Mouse (Mus musculus) cerebellum, adult 2 months (tissue): ENCODE measurements at regions not wholly inside any gene's neighbourhood (a gene's known extent, or its start where the extent isn't known, plus 50 kb on each side); places are given as distances from the start of the nearest gene placed in this dataset.

Source experiments
- DNase-seq, 2 experiments: peaks; one replicate each; pipeline ENCODE4 v3.0.0; 2021
- H3K27ac ChIP-seq: fragments of 200-500 bp; 2 replicates; pipeline ENCODE4 v1.5.1; 2012; ENCODE audit warnings: low read length, control low read depth, inconsistent platforms; ENCODE audit not compliant: insufficient read depth
- H3K27me3 ChIP-seq: fragments of 200-500 bp; 2 replicates; pipeline ENCODE4 v1.6.1; 2012; ENCODE audit warnings: inconsistent platforms, mild to moderate bottlenecking, low read length, moderate library complexity; ENCODE audit not compliant: control insufficient read depth, insufficient read depth
- H3K4me1 ChIP-seq: fragments of 200-500 bp; 2 replicates; pipeline ENCODE4 v1.6.1; 2011; ENCODE audit warnings: low read length; ENCODE audit not compliant: control insufficient read depth, insufficient read depth
- H3K4me3 ChIP-seq: fragments of 200-500 bp; replicated peaks from 2 replicates; pipeline ENCODE3; 2011; ENCODE audit warnings: mild to moderate bottlenecking, low read depth, low read length, control low read depth; ENCODE audit not compliant: insufficient read depth
- CTCF ChIP-seq: fragments of 200-500 bp; IDR thresholded peaks from 2 replicates; pipeline ENCODE4 v1.5.1; 2011; ENCODE audit warnings: low read depth, mild to moderate bottlenecking, control low read depth, low read length, moderate library complexity, borderline replicate concordance; ENCODE audit not compliant: insufficient read depth
- POLR2A ChIP-seq: fragments of 200-500 bp; IDR thresholded peaks from 2 replicates; pipeline ENCODE4 v1.6.1; 2011; ENCODE audit warnings: low read length, control low read depth, borderline replicate concordance; ENCODE audit not compliant: insufficient read depth
- WGBS: fragments of 180-500 bp; shearing (Covaris S2); methylation state at CpG from one replicate; pipeline ENCODE4 v1.1.7; 2018; 5-methylcytosine and 5-hydroxymethylcytosine counted together

DNA sequence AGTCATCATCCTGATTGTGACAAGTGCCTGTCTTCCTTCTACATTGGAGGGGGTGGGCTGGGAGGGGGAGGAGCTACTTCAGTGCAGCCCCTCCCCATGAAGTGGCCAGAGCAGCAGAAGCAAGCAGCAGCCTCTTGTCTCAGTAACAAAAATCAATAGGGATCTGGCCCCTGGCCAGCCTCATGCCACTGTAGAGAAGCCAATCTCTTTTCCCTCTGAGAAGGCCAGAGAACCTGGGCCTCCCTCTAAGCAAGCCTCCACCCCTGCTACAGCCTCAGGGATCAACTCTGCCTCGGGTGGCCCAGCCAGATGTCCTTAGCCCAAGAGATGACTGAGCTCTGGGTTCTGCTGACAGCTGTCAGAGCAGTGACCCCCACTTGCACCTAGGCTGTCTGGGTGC lies 159.9 kb upstream of the Rybp start:
- no peak for DNase-seq
- WGBS = 16% methylated on average over 1 of the region's 1 CpGs
- no peaks in the 10 kb centered on the region for H3K4me1 ChIP-seq
- TF ChIP-seq CTCF = no peak
- no peak for TF ChIP-seq POLR2A
- H3K27ac ChIP-seq = no peak overlapping the region
- no peaks in the 10 kb centered on the region; the same call in 1 of the 2 replicates for H3K27me3 ChIP-seq
- H3K4me3 ChIP-seq = no peak overlapping the region

DNA sequence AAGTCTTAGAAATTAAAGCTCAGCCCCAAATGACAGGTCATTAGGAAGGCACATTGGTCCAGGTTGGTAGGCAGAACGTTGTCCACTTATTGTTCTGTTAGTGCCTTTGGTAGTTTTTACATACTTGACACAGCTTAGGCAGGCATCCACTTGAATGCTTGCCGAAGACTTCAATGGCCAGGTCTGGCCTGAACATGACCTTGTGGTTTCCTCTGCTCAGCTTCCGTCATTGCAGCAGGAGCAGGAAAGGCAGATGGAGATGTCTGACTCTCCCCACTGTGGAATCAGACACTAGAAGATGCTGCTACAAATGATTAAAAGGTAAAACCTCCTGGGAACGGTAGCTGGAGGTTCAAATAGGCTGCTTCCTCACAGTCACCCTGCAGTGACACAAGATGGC lies 159.5 kb upstream of the Rybp start:
- H3K4me1 ChIP-seq = no peaks in the 10 kb centered on the region
- WGBS = 75% methylated on average over 4 of the region's 4 CpGs
- no peak for DNase-seq
- no peak overlapping the region for H3K4me3 ChIP-seq
- H3K27ac ChIP-seq = no peak overlapping the region
- TF ChIP-seq POLR2A (no peak), CTCF (no peak)
- H3K27me3 ChIP-seq = no peaks in the 10 kb centered on the region; the same call in 1 of the 2 replicates

DNA sequence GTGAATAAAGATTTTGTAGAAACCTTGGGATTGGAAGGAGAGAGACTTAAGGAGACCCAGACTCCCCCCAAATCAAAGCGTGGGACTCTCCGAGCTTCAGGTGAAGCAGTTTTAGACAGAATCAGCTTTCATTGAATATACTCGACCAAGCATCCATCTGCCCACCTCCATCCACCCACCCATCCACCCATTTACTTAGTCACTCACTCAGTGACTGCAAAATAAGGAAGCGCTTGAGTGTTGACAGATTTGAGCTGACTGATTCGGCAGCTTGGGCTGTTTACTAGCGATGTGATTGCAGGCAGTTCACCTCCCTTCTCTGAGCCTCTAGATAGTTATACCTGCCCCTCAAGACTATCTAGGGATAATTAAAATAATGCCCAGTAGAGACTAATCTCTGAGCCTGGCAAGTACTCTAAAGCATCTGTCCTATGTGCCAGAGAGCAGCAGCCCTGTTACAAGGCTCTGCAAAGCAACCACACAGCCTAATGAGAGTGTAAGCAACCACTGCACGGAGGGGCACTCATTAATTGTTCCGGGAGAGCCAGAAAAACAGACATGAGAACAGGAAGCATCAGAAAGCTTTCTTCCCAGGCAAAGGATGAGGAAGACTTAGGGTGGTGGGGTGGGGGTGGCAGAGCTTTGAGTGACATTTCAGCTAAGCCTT lies 151.9 kb upstream of the Rybp start:
- no peak for TF ChIP-seq POLR2A
- TF ChIP-seq CTCF = no peak
- Histone ChIP-seq H3K4me1 (no peaks in the 10 kb centered on the region), H3K27ac (no peak overlapping the region), H3K4me3 (no peak overlapping the region), H3K27me3 (no peaks in the 10 kb centered on the region; the same call in 1 of the 2 replicates)
- WGBS = 36% methylated on average over 8 of the region's 8 CpGs
- no peak for DNase-seq

DNA sequence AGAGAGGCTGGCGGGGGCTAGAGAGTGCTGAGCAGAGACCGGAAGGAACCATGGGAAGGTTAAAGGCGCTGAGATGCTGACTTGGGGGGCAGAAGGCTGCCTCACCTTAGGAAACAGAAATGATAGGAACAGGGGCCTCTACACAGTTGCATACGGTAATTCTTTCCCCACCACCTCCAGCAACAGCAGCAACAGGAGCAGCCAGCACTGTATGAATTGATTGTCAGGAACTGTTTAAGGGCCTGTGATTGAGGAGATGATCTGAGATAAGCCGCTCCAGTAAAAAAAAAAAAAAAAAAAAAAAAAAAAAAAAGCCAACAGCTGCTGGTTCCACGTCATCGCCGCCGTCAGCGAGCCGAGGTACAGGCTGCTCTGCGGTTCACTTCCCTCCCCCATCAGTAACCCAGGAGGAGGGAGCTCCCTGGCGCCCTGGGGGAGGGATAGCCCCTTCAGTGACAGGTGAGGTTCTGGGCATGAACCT lies 151.3 kb upstream of the Rybp start:
- TF ChIP-seq CTCF (no peak), POLR2A (no peak)
- Histone ChIP-seq H3K27ac (no peak overlapping the region), H3K4me3 (no peak overlapping the region)

DNA sequence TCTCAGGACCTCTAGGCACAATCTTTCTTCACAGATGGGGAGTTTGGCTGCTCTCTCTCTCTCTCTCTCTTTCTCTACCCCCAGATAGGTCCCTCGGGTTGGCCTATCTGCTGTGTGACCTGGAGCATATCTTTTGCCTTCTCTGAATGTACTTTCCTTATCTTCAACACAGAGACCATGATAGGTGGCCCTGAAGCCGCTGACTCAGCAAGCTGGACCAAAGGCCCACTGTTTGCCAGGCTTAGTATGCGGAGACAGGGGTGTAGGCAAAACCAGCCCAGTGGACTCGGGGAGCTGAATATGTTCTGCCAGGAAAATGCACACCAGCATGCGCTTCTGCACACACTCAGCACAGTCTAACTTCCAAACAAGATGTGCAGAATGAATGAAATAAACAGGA lies 150.7 kb upstream of the Rybp start:
- Histone ChIP-seq H3K4me1 (no peaks in the 10 kb centered on the region), H3K4me3 (no peak overlapping the region), H3K27me3 (no peaks in the 10 kb centered on the region; the same call in 1 of the 2 replicates), H3K27ac (no peak overlapping the region)
- no peak for DNase-seq
- 78% methylated on average over 5 of the region's 5 CpGs for WGBS
- TF ChIP-seq POLR2A = no peak
- no peak for TF ChIP-seq CTCF

More for the DNA sequence above, 151.3 kb upstream of the Rybp start:
- Histone ChIP-seq H3K27me3 (no peaks in the 10 kb centered on the region; the same call in 1 of the 2 replicates), H3K4me1 (no peaks in the 10 kb centered on the region)
- no peak for DNase-seq
- WGBS = 14% methylated on average over 13 of the region's 13 CpGs

DNA sequence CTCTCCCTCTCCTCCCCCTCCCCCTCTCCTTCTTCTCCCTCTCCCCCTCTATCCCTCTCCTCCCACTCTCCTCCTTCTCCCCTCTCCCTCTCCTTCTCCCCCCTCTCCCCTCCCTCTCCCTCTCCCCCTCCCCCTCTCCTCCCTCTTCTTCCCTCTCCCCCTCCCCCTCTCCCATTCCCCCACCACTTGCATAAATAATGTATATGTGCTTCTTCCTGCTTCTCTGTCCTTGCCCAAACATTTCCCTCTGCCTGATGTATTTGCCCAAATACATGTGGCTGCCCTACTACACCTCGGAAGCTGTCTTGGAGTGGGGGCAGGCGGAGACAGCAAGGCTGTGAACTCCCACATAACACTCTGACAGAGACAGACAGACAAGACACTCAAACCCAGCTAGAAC lies 149.2 kb upstream of the Rybp start:
- 84% methylated on average over 2 of the region's 2 CpGs for WGBS
- H3K27ac ChIP-seq = no peak overlapping the region
- no peaks in the 10 kb centered on the region for H3K4me1 ChIP-seq
- H3K27me3 ChIP-seq = no peaks in the 10 kb centered on the region
- no peak for DNase-seq
- TF ChIP-seq CTCF = no peak
- no peak for TF ChIP-seq POLR2A
- no peak overlapping the region for H3K4me3 ChIP-seq

DNA sequence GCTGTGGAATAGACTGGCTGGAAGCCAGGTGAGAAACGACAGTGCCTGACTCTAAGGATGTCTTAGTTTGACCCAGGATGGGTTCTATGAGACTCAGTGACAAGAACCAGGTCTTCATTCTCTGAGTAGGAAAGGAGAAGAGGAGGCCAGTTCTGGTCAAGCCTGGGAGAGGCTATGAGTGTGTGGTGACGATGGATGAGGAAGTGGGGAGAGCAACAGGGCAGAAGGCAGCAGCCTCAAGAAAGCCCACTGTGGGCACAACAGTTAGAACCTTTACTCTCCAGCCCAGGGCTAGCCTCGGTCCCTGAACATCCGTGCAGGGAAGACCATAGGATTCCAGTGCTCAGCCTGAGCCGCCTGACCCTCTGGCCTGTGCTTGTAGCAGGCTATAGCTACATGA lies 147.9 kb upstream of the Rybp start:
- H3K4me3 ChIP-seq = no peak overlapping the region
- no peaks in the 10 kb centered on the region for H3K27me3 ChIP-seq
- H3K4me1 ChIP-seq = peaks cover 5% of the 10 kb centered on the region; the same call in 1 of the 2 replicates
- TF ChIP-seq POLR2A = no peak
- no peak for TF ChIP-seq CTCF
- WGBS = 76% methylated on average over 5 of the region's 5 CpGs
- no peak overlapping the region for H3K27ac ChIP-seq
- no peak for DNase-seq

DNA sequence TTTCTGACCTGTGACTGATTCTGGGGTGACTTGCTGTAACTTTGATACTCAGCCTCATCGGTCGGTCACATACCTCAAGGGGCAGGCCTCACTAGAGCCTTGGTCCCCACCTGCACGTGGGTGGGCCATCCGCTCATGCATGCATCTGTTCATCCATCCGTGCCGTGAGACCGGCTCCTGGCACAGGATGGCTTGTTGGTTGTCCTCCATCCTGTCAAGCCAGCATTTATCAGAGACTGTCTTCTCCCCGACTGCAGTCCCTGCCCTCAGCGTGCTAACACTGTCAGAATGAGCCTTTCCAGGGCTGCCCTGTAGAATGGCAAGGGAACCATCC lies 146.2 kb upstream of the Rybp start:
- Histone ChIP-seq H3K4me3 (no peak overlapping the region), H3K4me1 (peaks cover 9% of the 10 kb centered on the region; the same call in 1 of the 2 replicates), H3K27me3 (no peaks in the 10 kb centered on the region), H3K27ac (no peak overlapping the region)
- 35% methylated on average over 9 of the region's 9 CpGs for WGBS
- no peak for TF ChIP-seq CTCF
- TF ChIP-seq POLR2A = no peak
- no peak for DNase-seq
